ENCODE assay signal across 9 mouse cellular contexts in the genomic region with DNA sequence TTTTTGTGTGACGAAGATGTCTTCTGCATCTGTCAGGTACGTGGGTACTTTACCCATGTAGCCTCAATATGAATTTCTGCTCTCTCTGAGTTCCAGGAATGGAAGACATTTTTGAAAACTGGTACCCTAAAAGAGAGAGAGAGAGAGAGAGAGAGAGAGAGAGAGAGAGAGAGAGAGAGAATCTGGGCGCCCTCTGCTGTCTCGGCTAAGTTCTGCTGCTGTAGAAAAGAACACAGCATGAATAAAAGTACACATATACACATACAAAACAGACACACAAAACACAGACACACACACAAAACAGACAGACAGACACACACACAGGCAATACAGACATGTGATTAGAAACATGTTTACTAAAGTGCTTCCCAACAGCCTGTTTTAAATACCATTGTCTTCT. TPM values are rescaled to one million over a fixed set of nuclear protein-coding genes. Genes with fewer than 3 reads are reported as not detected.
DNase-seq lines count a peak whose midpoint lies in the region; ATAC-seq and TF ChIP-seq lines count a peak whose summit lies in the region.
"Had no signal": no experiment of that assay in that cellular context is flagged by ENCODE, and none has a peak within 500 bp of the region (broad histone marks: within the 10 kb centered on the region; RNA-seq: fewer than 3 reads in every experiment).

No protein-coding gene starts in this region.

- TF ChIP-seq CTCF in heart, postnatal 0 days (IDR thresholded peaks at IDR 0.05; ENCODE audit: low read depth) = peak; percentile 70

- intact Hi-C loops in heart, postnatal 25 days (cut with DNase I) = loop anchor here (2.0 to 5.0 kb wide), 2 partner anchors 75 to 146 kb away; no protein-coding TSS in a partner anchor

- WGBS in heart, postnatal 0 days = 51% methylated on average over 4 of the region's 4 CpGs

- no peak overlapping the region for H3K4me3 ChIP-seq in heart, postnatal 0 days (ENCODE audit: low read depth, low read length)
- H3K4me3 ChIP-seq: limb, embryonic 13.5 days had no signal

- no peak overlapping the region for H3K27ac ChIP-seq in heart, postnatal 0 days (ENCODE audit: low read depth)
- H3K27ac ChIP-seq: limb, embryonic 13.5 days had no signal

- peaks cover 31% of the 10 kb centered on the region for H3K36me3 ChIP-seq in heart, postnatal 0 days (replicated peaks; ENCODE audit: control insufficient read depth, insufficient read depth, low read length)

- no peak for TF ChIP-seq EP300 in heart, postnatal 0 days (IDR thresholded peaks at IDR 0.05; ENCODE audit: low read depth)

- no peaks in the 10 kb centered on the region for H3K27me3 ChIP-seq in heart, postnatal 0 days (ENCODE audit: control insufficient read depth, insufficient read depth, low read length)
- H3K27me3 ChIP-seq: limb, embryonic 13.5 days had no signal

- H3K4me1 ChIP-seq in heart, postnatal 0 days (ENCODE audit: control insufficient read depth, insufficient read depth) = no peaks in the 10 kb centered on the region
- H3K4me1 ChIP-seq: limb, embryonic 13.5 days had no signal

- ATAC-seq in heart, postnatal 0 days (ENCODE audit: insufficient read depth, low read depth) = no peak

- no peak overlapping the region for H3K4me2 ChIP-seq in heart, postnatal 0 days (ENCODE audit: low read depth, low read length)
- H3K4me2 ChIP-seq: limb, embryonic 13.5 days had no signal

- DNase-seq in heart, postnatal 0 days (ENCODE audit: low spot score) = peak; percentile 37
- no peak for DNase-seq in heart, postnatal 25 days (ENCODE audit: low spot score)
- peak; percentile 64 for DNase-seq in urinary bladder, postnatal 14 days (ENCODE audit: low spot score)
- no peak for DNase-seq in urinary bladder, postnatal 10 days (ENCODE audit: low spot score)
- peak; percentile 13 for DNase-seq in forelimb bud, embryonic 11.5 days (ENCODE audit: low read depth, low spot score)
- peak; percentile 76 to 79 for DNase-seq in layer of hippocampus, postnatal 10 days (ENCODE audit: low spot score in 2 of 2)
- peak; percentile 42 for DNase-seq in retina, postnatal 1 day
- no peak for DNase-seq in urinary bladder, postnatal 4 days (ENCODE audit: low spot score in 2 of 2)

- H3K9me3 ChIP-seq in heart, postnatal 0 days (replicated peaks; ENCODE audit: control insufficient read depth, low read length) = no peaks in the 10 kb centered on the region
- H3K9me3 ChIP-seq: limb, embryonic 13.5 days had no signal

- H3K9ac ChIP-seq in heart, postnatal 0 days (replicated peaks; ENCODE audit: low read depth, low read length) = no peak overlapping the region
- H3K9ac ChIP-seq: limb, embryonic 13.5 days had no signal

RNA-seq across cellular contexts. Expression of a gene that starts 27.4 kb away (rescaled TPM):
- total RNA-seq in heart, postnatal 0 days (2014; rRNA removed; ENCODE audit: low replicate concordance) = 51.4 and 69.7 TPM in 2 replicates
- 80.8 and 88.8 TPM in 2 replicates for polyA plus RNA-seq in heart, postnatal 0 days (2015; fragmentation: Nextera tagmentation; extraction: Ambion mirVana)
- total RNA-seq in heart, postnatal 25 days (2021) = 10 to 100 TPM; 49.9 to 51.6 TPM
- total RNA-seq in layer of hippocampus, postnatal 10 days (2021) = 10 to 100 TPM; 29.8 to 31.1 TPM

RNA-seq across cellular contexts. Expression of a gene that starts 27.5 kb away (rescaled TPM):
- 54.2 and 55.3 TPM in 2 replicates for total RNA-seq in heart, postnatal 0 days (2014; rRNA removed; ENCODE audit: low replicate concordance)
- polyA plus RNA-seq in heart, postnatal 0 days (2015; fragmentation: Nextera tagmentation; extraction: Ambion mirVana) = 70.8 TPM in 2 replicates
- 10 to 100 TPM; 49.1 to 49.8 TPM for total RNA-seq in heart, postnatal 25 days (2021)
- 10 to 100 TPM; 25.8 to 27.1 TPM for total RNA-seq in layer of hippocampus, postnatal 10 days (2021)

Comparison
In these comparisons a context has a peak if more than half of its experiments do, and no peak if none do; other contexts are left out.
1. DNase-seq: peak in heart, postnatal 0 days (single experiment), urinary bladder, postnatal 14 days (single experiment), forelimb bud, embryonic 11.5 days (single experiment), layer of hippocampus, postnatal 10 days (2 of 2) and retina, postnatal 1 day (single experiment); none in heart, postnatal 25 days (single experiment), urinary bladder, postnatal 10 days (single experiment) and urinary bladder, postnatal 4 days (0 of 2).